ENCODE assay signal across 22 mouse cellular contexts in the genomic region with DNA sequence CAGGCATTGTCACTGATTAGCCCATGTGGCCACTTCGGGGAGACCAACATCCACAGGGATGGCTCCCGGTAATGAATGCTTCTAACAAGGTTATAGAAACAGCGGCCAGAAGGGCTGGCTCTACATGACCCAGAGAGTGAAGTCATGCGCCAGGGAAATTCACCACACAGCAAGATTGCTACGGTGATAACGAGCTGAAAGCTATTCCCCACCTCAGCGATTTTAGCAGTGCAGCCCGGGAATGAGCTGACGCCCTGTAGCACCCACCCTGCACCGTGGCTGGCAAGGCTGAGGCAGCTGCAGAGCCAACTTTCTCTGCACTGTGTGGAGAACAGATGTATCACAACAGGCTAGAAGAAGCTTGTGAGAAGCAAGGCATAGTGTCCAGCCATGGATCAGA. TPM values are rescaled to one million over a fixed set of nuclear protein-coding genes. Genes with fewer than 3 reads are reported as not detected.
A peak's percentile ranks its signal among the peaks of the same experiment; 100 is the strongest.
DNase-seq lines count a peak whose midpoint lies in the region; ATAC-seq and TF ChIP-seq lines count a peak whose summit lies in the region.
"Had no signal": no experiment of that assay in that cellular context is flagged by ENCODE, and none has a peak within 500 bp of the region (broad histone marks: within the 10 kb centered on the region; RNA-seq: fewer than 3 reads in every experiment).

No protein-coding gene starts in this region.

- no peaks in the 10 kb centered on the region for H3K4me1 ChIP-seq in forebrain, postnatal 0 days (ENCODE audit: insufficient read depth)
- peaks cover 34% of the 10 kb centered on the region for H3K4me1 ChIP-seq in forebrain, embryonic 12.5 days
- H3K4me1 ChIP-seq in hindbrain, embryonic 16.5 days (ENCODE audit: control insufficient read depth, insufficient read depth, low read depth, low read length) = peaks cover 9% of the 10 kb centered on the region
- H3K4me1 ChIP-seq in hindbrain, embryonic 11.5 days (replicated peaks; ENCODE audit: control insufficient read depth, insufficient read depth, low read length) = no peaks in the 10 kb centered on the region

- H3K4me2 ChIP-seq in forebrain, postnatal 0 days (ENCODE audit: low read depth) = no peak overlapping the region
- no peak overlapping the region for H3K4me2 ChIP-seq in forebrain, embryonic 12.5 days
- no peak overlapping the region for H3K4me2 ChIP-seq in hindbrain, embryonic 16.5 days (ENCODE audit: low read length)
- H3K4me2 ChIP-seq in hindbrain, embryonic 11.5 days (replicated peaks; ENCODE audit: low read depth, low read length) = no peak overlapping the region
- H3K4me2 ChIP-seq: intestine, embryonic 15.5 days; limb, embryonic 15.5 days; neural tube, embryonic 12.5 days; stomach, embryonic 15.5 days had no signal

- H3K27ac ChIP-seq in forebrain, postnatal 0 days (ENCODE audit: low read depth, low read length) = no peak overlapping the region
- H3K27ac ChIP-seq in forebrain, embryonic 12.5 days = no peak overlapping the region
- H3K27ac ChIP-seq in hindbrain, embryonic 16.5 days (ENCODE audit: low read depth, low read length) = no peak overlapping the region
- H3K27ac ChIP-seq in hindbrain, embryonic 11.5 days (ENCODE audit: low read depth, low read length) = no peak overlapping the region
- H3K27ac ChIP-seq: intestine, embryonic 15.5 days; limb, embryonic 15.5 days; macrophage; neural tube, embryonic 12.5 days; stomach, embryonic 15.5 days had no signal

- peak; percentile 30; the same call in 1 of the 2 replicates for ATAC-seq in forebrain, postnatal 0 days
- ATAC-seq in forebrain, embryonic 12.5 days (ENCODE audit: low FRiP score) = no peak
- 0 out of 2 replicates have a peak, but pooled peaks have one; percentile 27 for ATAC-seq in hindbrain, embryonic 16.5 days
- no peak for ATAC-seq in hindbrain, embryonic 11.5 days (ENCODE audit: low FRiP score)
- ATAC-seq: intestine, embryonic 15.5 days; midbrain, embryonic 16.5 days had no signal

- no peak for TF ChIP-seq CTCF in forebrain, postnatal 0 days (IDR thresholded peaks at IDR 0.05; ENCODE audit: low read depth)

- no peak overlapping the region for H3K9ac ChIP-seq in forebrain, postnatal 0 days
- H3K9ac ChIP-seq in forebrain, embryonic 12.5 days = no peak overlapping the region
- H3K9ac ChIP-seq in hindbrain, embryonic 16.5 days (ENCODE audit: low read depth, low read length) = no peak overlapping the region
- H3K9ac ChIP-seq in hindbrain, embryonic 11.5 days (ENCODE audit: low read depth, low read length) = no peak overlapping the region
- H3K9ac ChIP-seq: intestine, embryonic 15.5 days; limb, embryonic 15.5 days; neural tube, embryonic 12.5 days; stomach, embryonic 15.5 days had no signal

- H3K4me3 ChIP-seq in forebrain, postnatal 0 days (ENCODE audit: low read depth, low read length) = no peak overlapping the region
- no peak overlapping the region for H3K4me3 ChIP-seq in forebrain, embryonic 12.5 days (replicated peaks)
- no peak overlapping the region for H3K4me3 ChIP-seq in hindbrain, embryonic 16.5 days (ENCODE audit: low read length)
- no peak overlapping the region for H3K4me3 ChIP-seq in hindbrain, embryonic 11.5 days (ENCODE audit: low read depth, low read length)
- H3K4me3 ChIP-seq: erythroblast, embryonic 14.5 days; intestine, embryonic 15.5 days; limb, embryonic 15.5 days; neural tube, embryonic 12.5 days; stomach, embryonic 15.5 days had no signal

- 57% methylated on average over 10 of the region's 10 CpGs for WGBS in forebrain, postnatal 0 days
- WGBS in forebrain, embryonic 12.5 days = 79% methylated on average over 10 of the region's 10 CpGs
- 60% methylated on average over 10 of the region's 10 CpGs for WGBS in hindbrain, embryonic 16.5 days
- WGBS in hindbrain, embryonic 11.5 days = 83% methylated on average over 10 of the region's 10 CpGs

- no peak for DNase-seq in forebrain, postnatal 0 days
- no peak for DNase-seq in hindbrain, embryonic 11.5 days (ENCODE audit: low spot score)
- peak; percentile 31 for DNase-seq in brain, adult 2 months (ENCODE audit: low read depth, low spot score)
- DNase-seq in kidney, postnatal 14 days = peak; percentile 64
- no peak for DNase-seq in thymus, postnatal 25 days
- DNase-seq in ovary, postnatal 14 days (ENCODE audit: low spot score) = no peak
- DNase-seq: adrenal gland, postnatal 25 days; cerebellum, postnatal 14 days; heart, adult 18-20 months; heart, postnatal 36 days; layer of hippocampus, adult 9-11 months; lung, adult 2 months; spleen, adult 18-20 months had no signal

- no peaks in the 10 kb centered on the region for H3K9me3 ChIP-seq in forebrain, postnatal 0 days (ENCODE audit: low read length)
- no peaks in the 10 kb centered on the region for H3K9me3 ChIP-seq in forebrain, embryonic 12.5 days
- no peaks in the 10 kb centered on the region for H3K9me3 ChIP-seq in hindbrain, embryonic 16.5 days (ENCODE audit: control insufficient read depth, low read length)
- no peaks in the 10 kb centered on the region for H3K9me3 ChIP-seq in hindbrain, embryonic 11.5 days (ENCODE audit: control insufficient read depth, low read length)
- H3K9me3 ChIP-seq: intestine, embryonic 15.5 days; limb, embryonic 15.5 days; neural tube, embryonic 12.5 days; stomach, embryonic 15.5 days had no signal

- no peaks in the 10 kb centered on the region for H3K27me3 ChIP-seq in forebrain, postnatal 0 days (ENCODE audit: insufficient read depth, low read length)
- no peaks in the 10 kb centered on the region for H3K27me3 ChIP-seq in forebrain, embryonic 12.5 days
- no peaks in the 10 kb centered on the region for H3K27me3 ChIP-seq in hindbrain, embryonic 16.5 days (replicated peaks; ENCODE audit: control insufficient read depth, insufficient read depth, low read length)
- no peaks in the 10 kb centered on the region for H3K27me3 ChIP-seq in hindbrain, embryonic 11.5 days (ENCODE audit: control insufficient read depth, insufficient read depth, low read length)
- H3K27me3 ChIP-seq: intestine, embryonic 15.5 days; limb, embryonic 15.5 days; neural tube, embryonic 12.5 days; stomach, embryonic 15.5 days had no signal

- H3K36me3 ChIP-seq in forebrain, postnatal 0 days (ENCODE audit: insufficient read depth) = no peaks in the 10 kb centered on the region
- H3K36me3 ChIP-seq in forebrain, embryonic 12.5 days (replicated peaks) = no peaks in the 10 kb centered on the region
- no peaks in the 10 kb centered on the region for H3K36me3 ChIP-seq in hindbrain, embryonic 16.5 days (ENCODE audit: control insufficient read depth, insufficient read depth, low read length)
- H3K36me3 ChIP-seq in hindbrain, embryonic 11.5 days (ENCODE audit: control insufficient read depth, insufficient read depth, low read length) = no peaks in the 10 kb centered on the region
- H3K36me3 ChIP-seq: intestine, embryonic 15.5 days; limb, embryonic 15.5 days; neural tube, embryonic 12.5 days; stomach, embryonic 15.5 days had no signal

RNA-seq across cellular contexts. Expression of gene Col4a2, which starts 30.5 kb away (rescaled TPM):
- 57.0 and 95.7 TPM in 2 replicates for total RNA-seq in forebrain, postnatal 0 days (2014; rRNA removed)
- 23.1 and 26.6 TPM in 2 replicates for polyA plus RNA-seq in forebrain, postnatal 0 days (2015; fragmentation: Nextera tagmentation; extraction: Ambion mirVana)
- polyA plus RNA-seq in forebrain, embryonic 12.5 days (2016; fragmentation: Nextera tagmentation; extraction: Ambion mirVana) = 50.0 and 51.3 TPM in 2 replicates
- polyA plus RNA-seq in hindbrain, embryonic 16.5 days (2015; fragmentation: Nextera tagmentation; extraction: Ambion mirVana) = 28.9 and 42.5 TPM in 2 replicates
- polyA plus RNA-seq in hindbrain, embryonic 11.5 days (2014; fragmentation: Nextera tagmentation; extraction: Ambion mirVana) = 26.2 and 29.9 TPM in 2 replicates

RNA-seq across cellular contexts. Expression of gene Col4a1, which starts 30.5 kb away (rescaled TPM):
- total RNA-seq in forebrain, postnatal 0 days (2014; rRNA removed) = 114 and 217 TPM in 2 replicates
- 43.1 and 45.1 TPM in 2 replicates for polyA plus RNA-seq in forebrain, postnatal 0 days (2015; fragmentation: Nextera tagmentation; extraction: Ambion mirVana)
- polyA plus RNA-seq in forebrain, embryonic 12.5 days (2016; fragmentation: Nextera tagmentation; extraction: Ambion mirVana) = 100 and 102 TPM in 2 replicates
- 68.6 and 105 TPM in 2 replicates for polyA plus RNA-seq in hindbrain, embryonic 16.5 days (2015; fragmentation: Nextera tagmentation; extraction: Ambion mirVana)
- 91.8 and 94.2 TPM in 2 replicates for polyA plus RNA-seq in hindbrain, embryonic 11.5 days (2014; fragmentation: Nextera tagmentation; extraction: Ambion mirVana)

Comparison
In these comparisons a context has a peak if more than half of its experiments do, and no peak if none do; other contexts are left out.
1. ATAC-seq: peak in forebrain, postnatal 0 days (single experiment) and hindbrain, embryonic 16.5 days (single experiment); none in forebrain, embryonic 12.5 days (single experiment) and hindbrain, embryonic 11.5 days (single experiment).
2. DNase-seq: peak in brain, adult 2 months (single experiment) and kidney, postnatal 14 days (single experiment); none in forebrain, postnatal 0 days (single experiment), hindbrain, embryonic 11.5 days (single experiment), thymus, postnatal 25 days (single experiment) and ovary, postnatal 14 days (single experiment).